Mouse (Mus musculus): ENCODE results near the gene Macrod2. TPM values are rescaled to one million over a fixed set of nuclear protein-coding genes. Genes with fewer than 3 reads are reported as not detected.

Macrod2 gene
- total and polyA plus RNA-seq, 2 experiments from 2014 or later = 49.7 to 80.7 TPM

DNA sequence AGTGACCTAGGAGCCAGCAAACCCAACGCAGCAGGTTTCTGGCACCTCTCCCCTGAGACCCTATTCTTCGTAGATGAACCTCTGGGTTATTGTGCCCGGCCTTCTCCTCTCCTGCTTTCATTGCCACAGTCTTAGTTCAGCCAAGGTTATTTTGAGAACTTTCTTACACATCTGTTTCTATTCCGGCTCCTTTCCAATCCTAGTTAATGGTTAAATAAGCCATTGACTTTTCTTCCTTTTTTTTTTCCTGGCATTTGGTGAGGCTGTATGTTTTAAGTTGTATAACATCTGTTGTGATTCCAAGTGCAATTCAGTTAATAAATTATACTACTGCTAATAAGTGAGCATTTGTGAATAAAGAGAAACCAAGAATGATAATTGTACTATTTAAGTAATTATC lies 44.0 kb downstream of the Macrod2 start:
- Histone ChIP-seq H3K4me2 (ENCODE audit: low read depth) (no peak overlapping the region), H3K27ac (ENCODE audit: low read depth, low read length) (no peak overlapping the region), H3K27me3 (ENCODE audit: insufficient read depth, low read length) (no peaks in the 10 kb centered on the region), H3K9me3 (ENCODE audit: low read length) (no peaks in the 10 kb centered on the region), H3K9ac (no peak overlapping the region), H3K4me3 (ENCODE audit: low read depth, low read length) (no peak overlapping the region), H3K4me1 (ENCODE audit: insufficient read depth) (no peaks in the 10 kb centered on the region), H3K36me3 (ENCODE audit: insufficient read depth) (no peaks in the 10 kb centered on the region)
- DNase-seq (no peak), ATAC-seq (no peak)
- WGBS = 87% methylated on average over 4 of the region's 4 CpGs
- TF ChIP-seq CTCF (IDR thresholded peaks at IDR 0.05; ENCODE audit: low read depth) = no peak

DNA sequence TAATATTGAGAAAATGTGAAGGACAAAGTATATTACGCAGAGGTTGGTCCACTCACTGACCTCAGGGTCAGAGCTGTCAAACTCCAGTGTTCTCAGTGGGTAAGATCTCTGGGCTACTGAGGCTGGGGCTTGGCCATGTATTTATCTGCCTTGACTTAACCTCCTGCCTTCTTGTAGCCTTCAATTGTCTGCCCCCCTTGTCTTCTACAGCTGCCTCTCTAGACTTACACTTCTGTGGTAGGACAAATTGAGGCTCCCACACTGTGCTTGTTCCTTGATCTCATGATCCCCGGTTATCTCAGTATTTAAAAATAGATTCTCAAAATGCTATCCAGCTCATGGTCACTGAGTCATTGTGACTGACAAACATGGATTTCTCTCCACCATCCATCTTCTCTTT lies 53.5 kb downstream of the Macrod2 start:
- no peak overlapping the region for H3K4me2 ChIP-seq (ENCODE audit: low read depth)
- no peaks in the 10 kb centered on the region for H3K27me3 ChIP-seq (ENCODE audit: insufficient read depth, low read length)
- no peak for TF ChIP-seq CTCF (IDR thresholded peaks at IDR 0.05; ENCODE audit: low read depth)
- no peak overlapping the region for H3K9ac ChIP-seq
- no peak overlapping the region for H3K4me3 ChIP-seq (ENCODE audit: low read depth, low read length)
- DNase-seq = no peak
- H3K4me1 ChIP-seq (ENCODE audit: insufficient read depth) = no peaks in the 10 kb centered on the region
- no peak overlapping the region for H3K27ac ChIP-seq (ENCODE audit: low read depth, low read length)
- 88% methylated on average over 2 of the region's 2 CpGs for WGBS
- no peaks in the 10 kb centered on the region for H3K9me3 ChIP-seq (ENCODE audit: low read length)
- ATAC-seq = no peak
- H3K36me3 ChIP-seq (ENCODE audit: insufficient read depth) = no peaks in the 10 kb centered on the region

DNA sequence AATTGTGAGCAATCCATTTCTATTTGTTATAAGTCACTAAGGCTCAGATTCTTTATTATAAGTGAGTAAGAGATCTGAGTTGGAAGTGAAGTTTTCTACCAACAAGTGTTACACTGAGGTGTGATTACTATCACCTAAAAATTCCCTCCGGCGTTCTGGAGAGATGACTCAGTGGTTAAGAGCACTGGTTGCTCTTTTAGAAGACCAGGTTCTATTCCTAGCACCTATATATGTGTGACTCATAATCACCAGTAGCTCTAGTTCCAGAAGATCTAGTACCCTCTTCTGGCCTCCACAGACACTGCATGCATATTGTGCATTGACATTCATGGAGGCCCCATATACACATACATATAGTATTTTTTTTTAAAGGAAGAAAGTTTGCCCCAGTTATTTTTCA lies 80.7 kb downstream of the Macrod2 start:
- 92% methylated on average over 2 of the region's 2 CpGs for WGBS
- no peaks in the 10 kb centered on the region for H3K27me3 ChIP-seq (ENCODE audit: insufficient read depth, low read length)
- H3K4me3 ChIP-seq (ENCODE audit: low read depth, low read length) = no peak overlapping the region
- ATAC-seq (no peak), DNase-seq (no peak)
- TF ChIP-seq CTCF (IDR thresholded peaks at IDR 0.05; ENCODE audit: low read depth) = no peak
- no peak overlapping the region for H3K27ac ChIP-seq (ENCODE audit: low read depth, low read length)
- H3K4me2 ChIP-seq (ENCODE audit: low read depth) = no peak overlapping the region
- no peak overlapping the region for H3K9ac ChIP-seq
- H3K36me3 ChIP-seq (ENCODE audit: insufficient read depth) = no peaks in the 10 kb centered on the region
- H3K9me3 ChIP-seq (ENCODE audit: low read length) = no peaks in the 10 kb centered on the region
- H3K4me1 ChIP-seq (ENCODE audit: insufficient read depth) = no peaks in the 10 kb centered on the region

DNA sequence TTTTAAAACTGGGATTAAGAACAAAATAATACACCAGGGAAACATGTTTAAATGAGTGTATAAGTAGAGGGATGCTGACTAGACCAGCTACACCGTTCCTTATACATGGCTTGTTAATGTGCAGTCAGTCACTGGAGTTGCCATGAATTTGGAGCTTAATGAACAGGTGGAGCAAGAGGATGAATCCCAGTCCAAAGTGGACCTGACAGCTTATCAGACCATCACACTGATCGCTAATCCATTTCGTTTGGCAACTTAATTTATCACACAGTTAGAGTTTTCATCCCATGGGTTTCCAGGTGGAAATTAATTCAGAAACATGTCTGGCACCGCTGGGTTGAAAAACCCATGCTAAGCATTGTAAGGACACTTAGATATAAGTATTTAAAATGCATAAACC lies 81.8 kb downstream of the Macrod2 start:
- 84% methylated on average over 4 of the region's 4 CpGs for WGBS
- TF ChIP-seq CTCF (IDR thresholded peaks at IDR 0.05; ENCODE audit: low read depth) = no peak
- no peak overlapping the region for H3K9ac ChIP-seq
- H3K27ac ChIP-seq (ENCODE audit: low read depth, low read length) = no peak overlapping the region
- H3K4me3 ChIP-seq (ENCODE audit: low read depth, low read length) = no peak overlapping the region
- no peak for ATAC-seq
- H3K36me3 ChIP-seq (ENCODE audit: insufficient read depth) = no peaks in the 10 kb centered on the region
- no peaks in the 10 kb centered on the region for H3K9me3 ChIP-seq (ENCODE audit: low read length)
- no peaks in the 10 kb centered on the region for H3K27me3 ChIP-seq (ENCODE audit: insufficient read depth, low read length)
- DNase-seq = no peak
- no peak overlapping the region for H3K4me2 ChIP-seq (ENCODE audit: low read depth)
- no peaks in the 10 kb centered on the region for H3K4me1 ChIP-seq (ENCODE audit: insufficient read depth)

DNA sequence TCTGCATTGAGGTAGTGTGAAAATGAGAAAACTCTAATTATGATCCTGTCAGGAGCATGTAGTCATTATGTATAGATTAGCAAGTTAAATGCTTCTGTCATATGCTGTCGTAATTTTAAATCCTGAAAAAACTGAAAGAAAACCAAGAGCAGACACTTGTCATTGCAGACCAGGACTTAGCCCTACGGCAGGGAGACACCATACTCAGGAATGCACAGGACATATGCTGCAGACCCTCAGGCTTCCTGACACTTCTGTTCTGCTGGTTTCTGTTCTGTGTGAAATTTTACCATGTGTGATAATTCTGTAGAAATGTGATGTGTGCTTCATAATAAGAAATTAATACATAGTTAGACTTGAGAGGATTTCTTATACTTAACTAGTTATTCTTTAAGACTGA lies 87.5 kb downstream of the Macrod2 start:
- Histone ChIP-seq H3K27me3 (ENCODE audit: insufficient read depth, low read length) (no peaks in the 10 kb centered on the region), H3K27ac (ENCODE audit: low read depth, low read length) (no peak overlapping the region), H3K4me2 (ENCODE audit: low read depth) (no peak overlapping the region), H3K9ac (no peak overlapping the region), H3K9me3 (ENCODE audit: low read length) (no peaks in the 10 kb centered on the region), H3K4me1 (ENCODE audit: insufficient read depth) (no peaks in the 10 kb centered on the region), H3K4me3 (ENCODE audit: low read depth, low read length) (no peak overlapping the region), H3K36me3 (ENCODE audit: insufficient read depth) (no peaks in the 10 kb centered on the region)
- DNase-seq (peak; percentile 8), ATAC-seq (0 out of 2 replicates have a peak, but pooled peaks have one; percentile 20)
- no peak for TF ChIP-seq CTCF (IDR thresholded peaks at IDR 0.05; ENCODE audit: low read depth)
- WGBS = 53% methylated on average over 2 of the region's 2 CpGs

DNA sequence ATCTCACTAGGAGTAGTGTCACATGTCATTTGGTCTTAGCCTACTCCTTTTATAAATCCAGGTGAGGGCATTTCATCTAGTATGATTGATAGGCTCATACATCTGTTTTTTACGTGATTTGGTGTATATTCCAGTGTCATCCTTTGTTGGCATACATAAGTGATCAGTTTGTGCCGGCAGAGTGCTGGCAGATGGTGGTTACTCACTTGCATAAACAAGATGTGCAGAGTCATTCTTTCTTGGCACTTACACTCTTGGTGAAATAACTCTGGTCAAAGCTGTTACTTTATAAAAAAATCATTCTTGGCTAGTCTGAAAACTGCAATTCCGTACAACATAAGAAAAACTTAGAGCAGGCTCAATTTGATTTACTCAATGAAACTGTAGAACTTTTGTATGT lies 102.6 kb downstream of the Macrod2 start:
- DNase-seq (peak; percentile 32), ATAC-seq (peak; percentile 53; the same call in 1 of the 2 replicates)
- Histone ChIP-seq H3K4me1 (ENCODE audit: insufficient read depth) (no peaks in the 10 kb centered on the region), H3K27me3 (ENCODE audit: insufficient read depth, low read length) (no peaks in the 10 kb centered on the region), H3K36me3 (ENCODE audit: insufficient read depth) (no peaks in the 10 kb centered on the region), H3K9ac (no peak overlapping the region), H3K4me3 (ENCODE audit: low read depth, low read length) (no peak overlapping the region), H3K4me2 (ENCODE audit: low read depth) (no peak overlapping the region), H3K27ac (ENCODE audit: low read depth, low read length) (no peak overlapping the region), H3K9me3 (ENCODE audit: low read length) (no peaks in the 10 kb centered on the region)
- 40% methylated on average over 3 of the region's 3 CpGs for WGBS
- no peak for TF ChIP-seq CTCF (IDR thresholded peaks at IDR 0.05; ENCODE audit: low read depth)

DNA sequence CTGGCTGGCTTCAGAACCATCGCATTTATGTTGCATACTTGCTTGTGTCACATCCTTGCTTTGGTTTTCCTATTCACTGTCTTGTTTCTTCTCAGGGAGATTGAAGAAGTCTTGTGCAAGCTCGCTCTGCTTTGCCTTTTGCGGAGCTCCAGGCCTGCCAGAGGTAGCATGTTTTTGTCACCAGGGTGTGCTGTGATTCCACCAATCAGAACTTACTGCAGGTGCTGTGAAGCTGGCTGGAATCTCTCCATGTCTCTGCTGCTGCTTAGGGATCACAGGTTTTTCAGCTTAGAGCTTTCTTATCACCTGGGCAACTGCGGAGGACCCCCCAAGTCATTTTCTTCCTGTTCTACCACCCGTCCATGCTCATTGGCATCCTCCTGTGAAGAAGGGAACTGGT lies 105.8 kb downstream of the Macrod2 start:
- Histone ChIP-seq H3K4me3 (ENCODE audit: low read depth, low read length) (no peak overlapping the region), H3K9me3 (ENCODE audit: low read length) (no peaks in the 10 kb centered on the region), H3K4me2 (ENCODE audit: low read depth) (no peak overlapping the region), H3K36me3 (ENCODE audit: insufficient read depth) (no peaks in the 10 kb centered on the region), H3K9ac (no peak overlapping the region), H3K4me1 (ENCODE audit: insufficient read depth) (no peaks in the 10 kb centered on the region), H3K27ac (ENCODE audit: low read depth, low read length) (no peak overlapping the region), H3K27me3 (ENCODE audit: insufficient read depth, low read length) (no peaks in the 10 kb centered on the region)
- 23% methylated on average over 5 of the region's 5 CpGs for WGBS
- peak; percentile 84 for ATAC-seq
- peak; percentile 78 for TF ChIP-seq CTCF (IDR thresholded peaks at IDR 0.05; ENCODE audit: low read depth)
- peak; percentile 84 for DNase-seq

DNA sequence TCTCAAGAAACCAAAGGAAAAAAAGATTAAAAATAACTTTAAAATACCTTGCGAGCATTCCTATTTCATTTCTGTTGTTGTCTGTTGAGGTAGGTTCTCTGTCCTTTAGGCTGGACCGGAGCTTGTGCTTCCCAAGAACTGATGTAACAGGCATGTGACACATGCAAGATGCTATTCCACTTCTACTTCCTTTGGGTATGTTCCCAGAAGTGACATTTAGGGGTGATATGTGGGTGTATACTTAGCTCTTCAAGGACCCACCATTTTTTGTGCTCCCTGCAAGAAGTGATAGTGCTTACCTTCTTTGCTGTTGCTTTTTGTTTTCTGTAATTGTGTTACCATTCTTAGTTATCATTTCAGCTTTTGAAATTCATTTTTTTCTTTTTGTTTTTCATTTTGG lies 126.4 kb downstream of the Macrod2 start:
- H3K4me3 ChIP-seq (ENCODE audit: low read depth, low read length) = no peak overlapping the region
- TF ChIP-seq CTCF (IDR thresholded peaks at IDR 0.05; ENCODE audit: low read depth) = no peak
- no peak for ATAC-seq

More for the DNA sequence above, 126.4 kb downstream of the Macrod2 start:
- H3K4me1 ChIP-seq (ENCODE audit: insufficient read depth) = no peaks in the 10 kb centered on the region
- H3K36me3 ChIP-seq (ENCODE audit: insufficient read depth) = no peaks in the 10 kb centered on the region
- no peaks in the 10 kb centered on the region for H3K9me3 ChIP-seq (ENCODE audit: low read length)
- H3K9ac ChIP-seq = no peak overlapping the region
- DNase-seq = no peak
- H3K4me2 ChIP-seq (ENCODE audit: low read depth) = no peak overlapping the region
- no peak overlapping the region for H3K27ac ChIP-seq (ENCODE audit: low read depth, low read length)
- 99% methylated on average over 2 of the region's 2 CpGs for WGBS
- H3K27me3 ChIP-seq (ENCODE audit: insufficient read depth, low read length) = no peaks in the 10 kb centered on the region

Measured in forebrain, postnatal 0 days (tissue).